Mouse (Mus musculus): ENCODE measurements around the gene Tmtc2.

GRCm38 (mm10) chr10:105569573-105569972, 4.7 kb downstream of the Tmtc2 start:
- TF ChIP-seq CTCF (IDR thresholded peaks at IDR 0.05; ENCODE audit: low read depth) (no peak), EP300 (IDR thresholded peaks at IDR 0.05; ENCODE audit: low read depth) (no peak)
